Mouse (Mus musculus) MEL (cell line): ENCODE data around the gene Gm37240.

ENCODE experiments used
- EP300 ChIP-seq, 2 experiments: IDR thresholded peaks; 2 replicates each; pipeline ENCODE4 v1.6.1; 2011; ENCODE audit warnings: improper control_type of control experiment in 2 of 2, low read length in 2 of 2, low read depth in 1 of 2, mild to moderate bottlenecking in 1 of 2
- MAX ChIP-seq: IDR thresholded peaks from 2 replicates; pipeline ENCODE4 v1.6.1; 2011; ENCODE audit warnings: low read length, improper control_type of control experiment
- POLR2A ChIP-seq, 2 experiments: IDR thresholded peaks; 2 replicates each; pipeline ENCODE4 v1.6.1; 2011 to 2012; ENCODE audit warnings: low read length in 2 of 2, mild to moderate bottlenecking in 2 of 2, control low read depth in 1 of 2, improper control_type of control experiment in 1 of 2, low read depth in 1 of 2, moderate library complexity in 1 of 2; ENCODE audit not compliant: control insufficient read depth in 1 of 2, insufficient read depth in 1 of 2, poor library complexity in 1 of 2
- ZNF384 ChIP-seq: IDR thresholded peaks from 2 replicates; pipeline ENCODE4 v1.6.1; 2012; ENCODE audit warnings: low read depth, mild to moderate bottlenecking, inconsistent platforms, low read length, improper control_type of control experiment

DNA sequence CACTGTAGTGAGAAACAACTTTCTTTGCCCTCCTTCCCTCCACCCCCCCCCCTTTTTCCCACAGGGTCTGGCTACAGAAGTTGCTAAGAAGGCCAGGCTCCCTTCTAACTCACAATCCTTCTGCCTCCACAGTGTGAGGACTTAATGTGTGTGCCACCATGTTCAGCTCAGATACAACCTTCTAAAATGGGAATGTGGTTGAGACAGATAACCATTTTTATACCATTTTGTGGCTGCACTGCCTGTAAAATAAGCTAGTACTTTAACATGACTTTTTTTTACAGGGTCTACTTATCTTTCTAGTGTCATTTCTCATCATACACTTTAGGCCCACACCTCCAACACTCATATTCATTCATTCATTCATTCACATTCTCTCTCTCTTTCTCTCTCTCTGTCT, 1346.7 kb downstream of the Gm37240 start:
- no peak for TF ChIP-seq MAX
- peak; percentile 49 for TF ChIP-seq ZNF384
- TF ChIP-seq EP300 (IDR thresholded peaks at IDR 0.05; ENCODE audit: low read depth in 1 of 2, low read length in 2 of 2), result peak in 1 of 2 experiments; percentile 27; a peak in 1 of 4 replicates
- TF ChIP-seq POLR2A (IDR thresholded peaks at IDR 0.05; ENCODE audit: control insufficient read depth in 1 of 2, insufficient read depth in 1 of 2, low read depth in 1 of 2, low read length in 2 of 2, poor library complexity in 1 of 2), result no peak
